Mouse (Mus musculus) heart, adult 2 months (tissue): ENCODE measurements at regions not wholly inside any gene's neighbourhood (a gene's known extent, or its start where the extent isn't known, plus 50 kb on each side); places are given as distances from the start of the nearest gene placed in this dataset.
"Not testable (repeated sequence)": the region's sequence is repeated elsewhere in the genome, so short reads cannot be mapped to it uniquely, and the experiment has no call there.

ENCODE experiments used
- DNase-seq, 2 experiments: peaks; one replicate each; pipeline ENCODE4 v3.0.0; 2021
- H3K27ac ChIP-seq: fragments of 200-600 bp; 2 replicates; pipeline ENCODE4 v1.8.1; 2022
- H3K27me3 ChIP-seq: fragments of 200-500 bp; 2 replicates; pipeline ENCODE4 v1.6.1; 2012; ENCODE audit warnings: mild to moderate bottlenecking, low read length, inconsistent platforms, mixed read lengths; ENCODE audit not compliant: control insufficient read depth, insufficient read depth
- H3K36me3 ChIP-seq: fragments of 200-500 bp; 2 replicates; pipeline ENCODE4 v1.6.1; 2012; ENCODE audit warnings: low read length, inconsistent platforms; ENCODE audit not compliant: control insufficient read depth, insufficient read depth
- H3K4me1 ChIP-seq: fragments of 200-500 bp; 2 replicates; pipeline ENCODE4 v1.6.1; 2011; ENCODE audit warnings: low read length; ENCODE audit not compliant: control insufficient read depth, insufficient read depth
- H3K4me3 ChIP-seq: fragments of 200-600 bp; 2 replicates; pipeline ENCODE4 v1.8.1; 2022
- H3K79me2 ChIP-seq: fragments of 200-500 bp; replicated peaks from 2 replicates; pipeline ENCODE4 v1.6.1; 2012; ENCODE audit warnings: mild to moderate bottlenecking, inconsistent platforms, low read length, moderate library complexity, mixed read lengths; ENCODE audit not compliant: control insufficient read depth, insufficient read depth
- H3K9ac ChIP-seq: fragments of 200-500 bp; 2 replicates; pipeline ENCODE4 v1.6.1; 2012; ENCODE audit warnings: low read depth, mild to moderate bottlenecking, control low read depth, inconsistent platforms, low read length, mixed read lengths
- CTCF ChIP-seq: fragments of 200-600 bp; IDR thresholded peaks from 2 replicates; pipeline ENCODE4 v1.8.1; 2022; ENCODE audit warnings: antibody characterized with exemption, mild to moderate bottlenecking, moderate library complexity
- POLR2A ChIP-seq: fragments of 200-500 bp; IDR thresholded peaks from 2 replicates; pipeline ENCODE4 v1.6.1; 2011; ENCODE audit warnings: mild to moderate bottlenecking, low read depth, low read length, control low read depth; ENCODE audit not compliant: insufficient read depth
- WGBS: fragments of 180-500 bp; shearing (Covaris S2); methylation state at CpG from one replicate; pipeline ENCODE4 v1.1.7; 2018; 5-methylcytosine and 5-hydroxymethylcytosine counted together
- intact Hi-C: fragments of 180-260 bp; cut with DNase I; formaldehyde crosslinking; loops from one replicate; pipeline ENCODE4 v1.15.1; 2025

- Histone ChIP-seq H3K27ac (peak overlapping the region; percentile 69), H3K4me3 (peak overlapping the region; percentile 65), H3K9ac (peak overlapping the region; percentile 77)
- not testable (repeated sequence) for H3K36me3 ChIP-seq, H3K79me2 ChIP-seq, H3K27me3 ChIP-seq, H3K4me1 ChIP-seq
- intact Hi-C loops: loop anchor here (10.0 kb wide), 2 partner anchors 51 to 99 kb away; no protein-coding TSS in a partner anchor
- 2% methylated on average over 27 of the region's 27 CpGs for WGBS
- TF ChIP-seq POLR2A: peak; percentile 54
- DNase-seq: peak; percentile 79 to 86
These were observed 69.9 kb upstream of the Zfp825 start for GRCm38 (mm10) chr13:74563483-74564330.

- not testable (repeated sequence) for H3K79me2 ChIP-seq, H3K27me3 ChIP-seq, H3K36me3 ChIP-seq, DNase-seq, H3K4me1 ChIP-seq
- Histone ChIP-seq H3K4me3 (peak overlapping the region; percentile 65), H3K27ac (peak overlapping the region; percentile 69), H3K9ac (peak overlapping the region; percentile 4)
- 9% methylated on average over 2 of the region's 2 CpGs for WGBS
- intact Hi-C loops: loop anchor here (10.0 kb wide), 2 partner anchors 50 to 100 kb away; no protein-coding TSS in a partner anchor
These were observed 70.5 kb upstream of the Zfp825 start for GRCm38 (mm10) chr13:74564331-74564727.

GRCm38 (mm10) chr13:74569967-74570366, 69.4 kb upstream of the Erap1 start:
- DNase-seq, H3K79me2 ChIP-seq, H3K4me3 ChIP-seq, H3K36me3 ChIP-seq, H3K9ac ChIP-seq, H3K27ac ChIP-seq, H3K27me3 ChIP-seq, H3K4me1 ChIP-seq: not testable (repeated sequence)
- TF ChIP-seq CTCF: peak; percentile 22
- WGBS: 48% methylated on average over 4 of the region's 4 CpGs
- intact Hi-C loops: loop anchor here (10.0 kb wide), 2 partner anchors 45 to 105 kb away; no protein-coding TSS in a partner anchor
